Mouse (Mus musculus): ENCODE measurements around the gene Kpnb1. TPM values are rescaled to one million over a fixed set of nuclear protein-coding genes. Genes with fewer than 3 reads are reported as not detected.
A peak's percentile ranks its signal among the peaks of the same experiment; 100 is the strongest.

Kpnb1 gene
- polyA plus RNA-seq, 1 experiment from 2014 or later = 114 TPM

DNA sequence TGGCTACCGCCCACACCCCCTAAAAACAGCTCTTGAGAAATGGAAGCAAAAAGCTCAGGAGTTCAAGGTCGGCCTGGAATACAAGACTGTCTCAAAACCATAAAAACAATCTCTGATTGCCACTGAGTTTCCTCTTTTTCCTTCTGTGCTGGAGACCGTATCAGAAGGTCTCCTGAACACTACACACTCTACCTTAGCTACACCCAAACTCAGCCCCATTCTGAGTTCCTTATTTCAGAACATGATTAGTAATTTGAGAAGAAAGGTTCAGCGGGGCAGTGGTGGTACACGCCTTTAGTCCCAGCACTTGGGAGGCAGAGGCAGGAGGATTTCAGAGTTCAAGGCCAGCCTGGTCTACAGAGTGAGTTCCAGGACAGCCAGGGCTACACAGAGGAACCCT is 6.6 kb downstream of the Kpnb1 start:
- WGBS = 89% methylated on average over 5 of the region's 5 CpGs
- ATAC-seq (replicated peaks; ENCODE audit: low FRiP score) (no peak), DNase-seq (ENCODE audit: low spot score) (no peak)
- H3K9me3 ChIP-seq (ENCODE audit: control insufficient read depth, low read length) = no peaks in the 10 kb centered on the region
- H3K27ac ChIP-seq (ENCODE audit: low read depth, low read length) = no peak overlapping the region
- H3K4me1 ChIP-seq (replicated peaks; ENCODE audit: control insufficient read depth, insufficient read depth, low read length) = peaks cover 2% of the 10 kb centered on the region
- H3K27me3 ChIP-seq (ENCODE audit: control insufficient read depth, insufficient read depth, low read length) = no peaks in the 10 kb centered on the region
- peaks cover 43% of the 10 kb centered on the region for H3K36me3 ChIP-seq (ENCODE audit: control insufficient read depth, insufficient read depth, low read length)
- no peak overlapping the region for H3K4me2 ChIP-seq (ENCODE audit: low read depth, low read length, severe bottlenecking)
- no peak overlapping the region for H3K9ac ChIP-seq (ENCODE audit: low read length)
- no peak overlapping the region for H3K4me3 ChIP-seq (ENCODE audit: low read depth, low read length)

GRCm38 (mm10) chr11:97178198-97178597 is 9.5 kb downstream of the Kpnb1 start:
- Histone ChIP-seq H3K4me2 (ENCODE audit: low read depth, low read length, severe bottlenecking) (no peak overlapping the region), H3K9ac (ENCODE audit: low read length) (no peak overlapping the region), H3K27me3 (ENCODE audit: control insufficient read depth, insufficient read depth, low read length) (no peaks in the 10 kb centered on the region), H3K4me3 (ENCODE audit: low read depth, low read length) (no peak overlapping the region), H3K4me1 (replicated peaks; ENCODE audit: control insufficient read depth, insufficient read depth, low read length) (no peaks in the 10 kb centered on the region), H3K9me3 (ENCODE audit: control insufficient read depth, low read length) (no peaks in the 10 kb centered on the region), H3K27ac (ENCODE audit: low read depth, low read length) (no peak overlapping the region), H3K36me3 (ENCODE audit: control insufficient read depth, insufficient read depth, low read length) (peaks cover 47% of the 10 kb centered on the region)
- 91% methylated on average over 2 of the region's 2 CpGs for WGBS
- DNase-seq (ENCODE audit: low spot score) (no peak), ATAC-seq (replicated peaks; ENCODE audit: low FRiP score) (no peak)

GRCm38 (mm10) chr11:97176851-97177250 is 10.8 kb downstream of the Kpnb1 start:
- no peak for ATAC-seq (replicated peaks; ENCODE audit: low FRiP score)
- DNase-seq (ENCODE audit: low spot score) = no peak
- Histone ChIP-seq H3K4me1 (replicated peaks; ENCODE audit: control insufficient read depth, insufficient read depth, low read length) (no peaks in the 10 kb centered on the region), H3K4me3 (ENCODE audit: low read depth, low read length) (no peak overlapping the region), H3K27me3 (ENCODE audit: control insufficient read depth, insufficient read depth, low read length) (no peaks in the 10 kb centered on the region), H3K9me3 (ENCODE audit: control insufficient read depth, low read length) (no peaks in the 10 kb centered on the region), H3K9ac (ENCODE audit: low read length) (no peak overlapping the region), H3K36me3 (ENCODE audit: control insufficient read depth, insufficient read depth, low read length) (peaks cover 45% of the 10 kb centered on the region), H3K27ac (ENCODE audit: low read depth, low read length) (no peak overlapping the region), H3K4me2 (ENCODE audit: low read depth, low read length, severe bottlenecking) (no peak overlapping the region)
- 63% methylated on average over 3 of the region's 3 CpGs for WGBS

DNA sequence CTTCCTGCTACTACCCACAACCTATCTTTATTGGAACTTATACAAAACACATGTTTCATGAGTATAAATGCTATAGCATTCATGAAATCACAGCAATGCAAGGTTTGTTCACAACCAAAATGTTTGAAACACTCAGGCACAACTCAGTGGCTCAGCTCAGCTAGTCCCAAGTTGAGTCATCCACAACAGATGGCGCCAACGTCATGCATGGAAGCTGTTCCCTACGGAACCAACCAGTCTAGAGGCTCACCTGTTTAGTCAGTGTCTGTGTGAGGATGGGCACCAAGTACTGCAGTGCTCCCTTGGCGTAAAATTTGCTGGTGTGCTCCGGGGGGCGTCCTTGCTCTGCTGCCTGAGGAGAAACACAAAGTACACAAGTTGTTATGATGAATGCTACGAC is 12.2 kb downstream of the Kpnb1 start:
- Histone ChIP-seq H3K36me3 (ENCODE audit: control insufficient read depth, insufficient read depth, low read length) (peaks cover 45% of the 10 kb centered on the region), H3K9ac (ENCODE audit: low read length) (no peak overlapping the region), H3K27ac (ENCODE audit: low read depth, low read length) (no peak overlapping the region), H3K9me3 (ENCODE audit: control insufficient read depth, low read length) (no peaks in the 10 kb centered on the region), H3K4me3 (ENCODE audit: low read depth, low read length) (no peak overlapping the region), H3K4me2 (ENCODE audit: low read depth, low read length, severe bottlenecking) (no peak overlapping the region), H3K27me3 (ENCODE audit: control insufficient read depth, insufficient read depth, low read length) (no peaks in the 10 kb centered on the region), H3K4me1 (replicated peaks; ENCODE audit: control insufficient read depth, insufficient read depth, low read length) (no peaks in the 10 kb centered on the region)
- 95% methylated on average over 7 of the region's 7 CpGs for WGBS
- no peak for ATAC-seq (replicated peaks; ENCODE audit: low FRiP score)
- DNase-seq (ENCODE audit: low spot score) = no peak

- Histone ChIP-seq H3K36me3 (ENCODE audit: control insufficient read depth, insufficient read depth, low read length) (peaks cover 28% of the 10 kb centered on the region), H3K4me2 (ENCODE audit: low read depth, low read length, severe bottlenecking) (no peak overlapping the region), H3K4me1 (replicated peaks; ENCODE audit: control insufficient read depth, insufficient read depth, low read length) (no peaks in the 10 kb centered on the region), H3K9ac (ENCODE audit: low read length) (no peak overlapping the region), H3K27ac (ENCODE audit: low read depth, low read length) (no peak overlapping the region), H3K9me3 (ENCODE audit: control insufficient read depth, low read length) (no peaks in the 10 kb centered on the region), H3K4me3 (ENCODE audit: low read depth, low read length) (no peak overlapping the region), H3K27me3 (ENCODE audit: control insufficient read depth, insufficient read depth, low read length) (no peaks in the 10 kb centered on the region)
- no peak for DNase-seq (ENCODE audit: low spot score)
- no peak for ATAC-seq (replicated peaks; ENCODE audit: low FRiP score)
- 70% methylated on average over 6 of the region's 6 CpGs for WGBS
These were observed 27.3 kb downstream of the Kpnb1 start for GRCm38 (mm10) chr11:97160341-97160740.

GRCm38 (mm10) chr11:97156999-97157398 is 30.7 kb downstream of the Kpnb1 start:
- no peak for DNase-seq (ENCODE audit: low spot score)
- 79% methylated on average over 7 of the region's 7 CpGs for WGBS
- no peak for ATAC-seq (replicated peaks; ENCODE audit: low FRiP score)
- Histone ChIP-seq H3K27me3 (ENCODE audit: control insufficient read depth, insufficient read depth, low read length) (no peaks in the 10 kb centered on the region), H3K4me3 (ENCODE audit: low read depth, low read length) (no peak overlapping the region), H3K27ac (ENCODE audit: low read depth, low read length) (no peak overlapping the region), H3K36me3 (ENCODE audit: control insufficient read depth, insufficient read depth, low read length) (peaks cover 9% of the 10 kb centered on the region), H3K4me1 (replicated peaks; ENCODE audit: control insufficient read depth, insufficient read depth, low read length) (peaks cover 8% of the 10 kb centered on the region), H3K4me2 (ENCODE audit: low read depth, low read length, severe bottlenecking) (no peak overlapping the region), H3K9ac (ENCODE audit: low read length) (no peak overlapping the region), H3K9me3 (ENCODE audit: control insufficient read depth, low read length) (no peaks in the 10 kb centered on the region)

DNA sequence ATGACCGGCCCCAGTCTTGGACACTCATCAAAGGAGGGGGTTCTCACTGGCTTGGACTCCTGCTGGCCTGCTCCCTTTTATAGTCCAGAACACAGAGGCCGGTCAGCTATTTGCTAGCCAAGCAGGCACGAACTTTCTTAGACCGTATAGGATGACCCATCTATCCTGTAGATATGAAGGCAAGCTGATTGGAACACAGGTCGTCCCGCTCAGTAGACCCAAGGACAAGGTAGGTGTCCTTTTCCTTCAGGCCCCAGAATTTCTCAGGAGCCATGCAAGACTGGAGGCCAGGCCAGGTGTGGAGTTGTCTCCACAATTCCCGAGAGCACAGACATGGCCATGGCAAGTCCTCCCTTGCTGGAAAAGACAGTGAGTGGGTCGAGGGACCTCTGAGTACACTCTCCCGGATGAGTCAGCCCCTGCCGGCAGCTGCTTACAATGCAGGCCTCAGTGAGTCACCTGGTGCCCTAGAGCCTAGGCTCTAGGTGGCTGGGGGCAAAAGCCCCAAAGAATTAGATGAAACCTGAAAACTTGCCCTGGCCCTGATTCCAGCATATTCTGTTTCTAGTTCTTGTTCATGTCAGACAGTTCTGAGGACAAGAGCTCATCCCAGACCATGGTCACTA is 34.9 kb downstream of the Kpnb1 start:
- peak overlapping the region; percentile 85; the same call in 1 of the 2 replicates for H3K9ac ChIP-seq (ENCODE audit: low read length)
- peak; percentile 65 for DNase-seq (ENCODE audit: low spot score)
- H3K4me2 ChIP-seq (ENCODE audit: low read depth, low read length, severe bottlenecking) = no peak overlapping the region; the same call in 1 of the 2 replicates
- no peaks in the 10 kb centered on the region for H3K27me3 ChIP-seq (ENCODE audit: control insufficient read depth, insufficient read depth, low read length)
- H3K36me3 ChIP-seq (ENCODE audit: control insufficient read depth, insufficient read depth, low read length) = peaks cover 4% of the 10 kb centered on the region; the same call in 1 of the 2 replicates
- ATAC-seq (replicated peaks; ENCODE audit: low FRiP score) = no peak
- H3K9me3 ChIP-seq (ENCODE audit: control insufficient read depth, low read length) = no peaks in the 10 kb centered on the region
- 19% methylated on average over 10 of the region's 10 CpGs for WGBS
- H3K4me1 ChIP-seq (replicated peaks; ENCODE audit: control insufficient read depth, insufficient read depth, low read length) = peaks cover 28% of the 10 kb centered on the region
- no peak overlapping the region for H3K4me3 ChIP-seq (ENCODE audit: low read depth, low read length)
- H3K27ac ChIP-seq (ENCODE audit: low read depth, low read length) = no peak overlapping the region

DNA sequence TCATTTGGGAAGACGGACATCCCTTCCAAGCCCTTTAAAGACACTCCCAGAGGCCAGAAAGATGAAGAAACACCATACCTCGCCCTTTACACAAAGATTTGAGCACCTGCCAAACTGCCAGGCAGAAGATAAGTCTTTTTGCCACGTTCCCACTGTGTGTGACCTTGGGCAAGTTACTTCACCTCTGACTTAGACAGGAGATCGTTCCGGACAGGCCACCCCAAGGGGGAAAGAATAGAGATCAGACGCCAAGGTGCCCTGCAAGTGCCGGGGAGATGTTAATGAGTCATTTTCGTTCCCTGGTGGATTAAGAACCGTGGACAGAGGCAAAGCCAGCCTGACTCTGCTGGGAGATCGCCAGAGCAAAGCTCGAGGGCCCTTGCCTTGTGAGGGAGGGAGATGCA is 35.7 kb downstream of the Kpnb1 start:
- 0% methylated on average over 11 of the region's 11 CpGs for WGBS
- Histone ChIP-seq H3K9ac (ENCODE audit: low read length) (peak overlapping the region; percentile 85; the same call in 1 of the 2 replicates), H3K27me3 (ENCODE audit: control insufficient read depth, insufficient read depth, low read length) (no peaks in the 10 kb centered on the region), H3K4me2 (ENCODE audit: low read depth, low read length, severe bottlenecking) (peak overlapping the region; percentile 75; the same call in 1 of the 2 replicates), H3K9me3 (ENCODE audit: control insufficient read depth, low read length) (no peaks in the 10 kb centered on the region), H3K4me1 (replicated peaks; ENCODE audit: control insufficient read depth, insufficient read depth, low read length) (peaks cover 28% of the 10 kb centered on the region), H3K4me3 (ENCODE audit: low read depth, low read length) (peak overlapping the region; percentile 75), H3K27ac (ENCODE audit: low read depth, low read length) (no peak overlapping the region), H3K36me3 (ENCODE audit: control insufficient read depth, insufficient read depth, low read length) (no peaks in the 10 kb centered on the region)
- ATAC-seq (replicated peaks; ENCODE audit: low FRiP score) (no peak), DNase-seq (ENCODE audit: low spot score) (no peak)

- Histone ChIP-seq H3K9ac (ENCODE audit: low read length) (peak within 1 kb of the TSS; percentile 85), H3K4me3 (ENCODE audit: low read depth, low read length) (peak within 1 kb of the TSS; percentile 75), H3K27ac (ENCODE audit: low read depth, low read length) (peak within 1 kb of the TSS; percentile 76), H3K27me3 (ENCODE audit: control insufficient read depth, insufficient read depth, low read length) (no peaks in the 10 kb centered on the region), H3K4me2 (ENCODE audit: low read depth, low read length, severe bottlenecking) (peak within 1 kb of the TSS; percentile 75), H3K9me3 (ENCODE audit: control insufficient read depth, low read length) (no peaks in the 10 kb centered on the region), H3K36me3 (ENCODE audit: control insufficient read depth, insufficient read depth, low read length) (no peaks in the 10 kb centered on the region), H3K4me1 (replicated peaks; ENCODE audit: control insufficient read depth, insufficient read depth, low read length) (peaks cover 28% of the 10 kb centered on the region)
- peak; percentile 85 for DNase-seq (ENCODE audit: low spot score)
- peak; percentile 59 for ATAC-seq (replicated peaks; ENCODE audit: low FRiP score)
- 0% methylated on average over 18 of the region's 64 CpGs for WGBS
These were observed 36.3 kb downstream of the Kpnb1 start, which contains the start of gene Tbkbp1 for GRCm38 (mm10) chr11:97151343-97151801. Tbkbp1 (minus strand) TSS chr11:97151495.

Data from forebrain, embryonic 11.5 days (tissue).